Mouse (Mus musculus): ENCODE data around the gene Rtn4rl1. TPM values are rescaled to one million over a fixed set of nuclear protein-coding genes. Genes with fewer than 3 reads are reported as not detected.

Rtn4rl1 gene
- total RNA-seq, 2 experiments from 2014 or later, result 76.5 to 90.2 TPM

- intact Hi-C loops (cut with DNase I), result no loop called here
Observed at GRCm38 (mm10) chr11:75234745-75235144, 41.2 kb downstream of the Rtn4rl1 start.

GRCm38 (mm10) chr11:75240158-75240934 lies 46.8 kb downstream of the Rtn4rl1 start:
- no peak for DNase-seq (ENCODE audit: low spot score in 2 of 2)
- intact Hi-C loops (cut with DNase I), result no loop called here

More at GRCm38 (mm10) chr11:75234745-75235144, 41.2 kb downstream of the Rtn4rl1 start:
- DNase-seq (ENCODE audit: low spot score in 2 of 2), result peak; percentile 55 to 56

- intact Hi-C loops (cut with DNase I), result no loop called here
- DNase-seq (ENCODE audit: low spot score in 2 of 2), result peak in 1 of 2 experiments; percentile 82
Observed at GRCm38 (mm10) chr11:75242710-75243255, 49.2 kb downstream of the Rtn4rl1 start.

GRCm38 (mm10) chr11:75244368-75245275 lies 51.0 kb downstream of the Rtn4rl1 start:
- no peak for DNase-seq (ENCODE audit: low spot score in 2 of 2)
- intact Hi-C loops (cut with DNase I), result no loop called here

- intact Hi-C loops (cut with DNase I), result no loop called here
- no peak for DNase-seq (ENCODE audit: low spot score in 2 of 2)
Observed at GRCm38 (mm10) chr11:75245372-75246330, 52.1 kb downstream of the Rtn4rl1 start.

GRCm38 (mm10) chr11:75246589-75246988 lies 53.0 kb downstream of the Rtn4rl1 start:
- no peak for DNase-seq (ENCODE audit: low spot score in 2 of 2)
- intact Hi-C loops (cut with DNase I), result no loop called here

- intact Hi-C loops (cut with DNase I), result no loop called here
Observed at GRCm38 (mm10) chr11:75247137-75247730, 53.7 kb downstream of the Rtn4rl1 start.

GRCm38 (mm10) chr11:75249588-75249987 lies 56.0 kb downstream of the Rtn4rl1 start:
- no peak for DNase-seq (ENCODE audit: low spot score in 2 of 2)
- intact Hi-C loops (cut with DNase I), result no loop called here

More at GRCm38 (mm10) chr11:75247137-75247730, 53.7 kb downstream of the Rtn4rl1 start:
- DNase-seq (ENCODE audit: low spot score in 2 of 2), result no peak

- DNase-seq (ENCODE audit: low spot score in 2 of 2), result no peak
- intact Hi-C loops (cut with DNase I), result no loop called here
Observed at GRCm38 (mm10) chr11:75251006-75251512, 57.5 kb downstream of the Rtn4rl1 start.

- DNase-seq (ENCODE audit: low spot score in 2 of 2), result no peak
- intact Hi-C loops (cut with DNase I), result no loop called here
Observed at GRCm38 (mm10) chr11:75251557-75252070, 58.0 kb downstream of the Rtn4rl1 start.

GRCm38 (mm10) chr11:75254252-75254912 lies 60.8 kb downstream of the Rtn4rl1 start:
- DNase-seq (ENCODE audit: low spot score in 2 of 2), result peak; percentile 64 to 91

GRCm38 (mm10) chr11:75255330-75255729 lies 61.7 kb downstream of the Rtn4rl1 start:
- no peak for DNase-seq (ENCODE audit: low spot score in 2 of 2)
- intact Hi-C loops (cut with DNase I), result no loop called here

More at GRCm38 (mm10) chr11:75254252-75254912, 60.8 kb downstream of the Rtn4rl1 start:
- intact Hi-C loops (cut with DNase I), result no loop called here

- no peak for DNase-seq (ENCODE audit: low spot score in 2 of 2)
- intact Hi-C loops (cut with DNase I), result no loop called here
Observed at GRCm38 (mm10) chr11:75257056-75257648, 63.6 kb downstream of the Rtn4rl1 start.

- intact Hi-C loops (cut with DNase I), result no loop called here
- DNase-seq (ENCODE audit: low spot score in 2 of 2), result peak in 1 of 2 experiments; percentile 65
Observed at GRCm38 (mm10) chr11:75259416-75259815, 65.8 kb downstream of the Rtn4rl1 start.

GRCm38 (mm10) chr11:75259996-75260561 lies 66.5 kb downstream of the Rtn4rl1 start:
- intact Hi-C loops (cut with DNase I), result no loop called here
- peak in 1 of 2 experiments; percentile 87 for DNase-seq (ENCODE audit: low spot score in 2 of 2)

GRCm38 (mm10) chr11:75261016-75261415 lies 67.4 kb downstream of the Rtn4rl1 start:
- no peak for DNase-seq (ENCODE audit: low spot score in 2 of 2)
- intact Hi-C loops (cut with DNase I), result no loop called here

- intact Hi-C loops (cut with DNase I), result no loop called here
- no peak for DNase-seq (ENCODE audit: low spot score in 2 of 2)
Observed at GRCm38 (mm10) chr11:75261730-75262129, 68.1 kb downstream of the Rtn4rl1 start.

Data from left cerebral cortex, postnatal 25 days (tissue).